Mouse (Mus musculus) frontal cortex, postnatal 10 days (tissue): Measurements from ENCODE around the gene Wdr43.
A peak's percentile ranks its signal among the peaks of the same experiment; 100 is the strongest.
"Not testable (repeated sequence)": the region's sequence is repeated elsewhere in the genome, so short reads cannot be mapped to it uniquely, and the experiment has no call there.

ENCODE experiments used
- DNase-seq, 2 experiments: peaks; one replicate each; pipeline ENCODE4 v3.0.0; 2022; ENCODE audit warnings: low spot score in 2 of 2, mixed read lengths in 1 of 2

Gene Wdr43

DNA sequence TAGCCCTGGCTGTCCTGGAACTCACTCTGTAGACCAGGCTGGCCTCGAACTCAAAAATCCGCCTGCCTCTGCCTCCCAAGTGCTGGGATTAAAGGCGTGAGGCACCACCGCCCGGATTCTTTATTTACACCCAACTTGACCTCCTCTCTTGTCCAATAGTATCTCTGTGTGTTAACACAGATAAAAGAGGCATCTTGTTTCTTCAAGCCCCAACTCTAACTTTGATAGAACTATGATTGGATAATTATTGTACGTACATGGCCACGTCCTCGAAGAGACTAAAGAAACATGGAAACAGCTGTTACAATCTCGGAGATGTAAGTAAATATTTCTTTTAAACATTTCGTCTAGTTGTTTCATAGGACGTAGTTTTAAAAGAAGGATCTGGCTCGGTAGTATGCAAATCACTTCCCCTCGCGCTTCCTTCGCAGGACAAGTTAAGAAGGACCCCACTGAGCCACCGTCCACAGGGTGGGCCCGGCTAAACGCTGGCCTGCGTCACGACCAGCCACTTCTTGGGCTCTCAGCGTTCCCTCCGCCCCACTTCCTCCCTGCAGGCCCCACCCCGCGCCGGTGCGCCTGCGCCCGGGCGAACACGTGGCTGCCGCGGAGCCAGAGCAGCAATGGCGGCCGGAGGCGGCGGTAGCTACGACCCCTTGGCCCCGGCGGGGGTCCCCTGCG, at the start of gene Wdr43:
Wdr43 (plus strand) TSS at position 258 of the 681 bp plus-strand sequence.
- peak; percentile 95 to 97 for DNase-seq

DNA sequence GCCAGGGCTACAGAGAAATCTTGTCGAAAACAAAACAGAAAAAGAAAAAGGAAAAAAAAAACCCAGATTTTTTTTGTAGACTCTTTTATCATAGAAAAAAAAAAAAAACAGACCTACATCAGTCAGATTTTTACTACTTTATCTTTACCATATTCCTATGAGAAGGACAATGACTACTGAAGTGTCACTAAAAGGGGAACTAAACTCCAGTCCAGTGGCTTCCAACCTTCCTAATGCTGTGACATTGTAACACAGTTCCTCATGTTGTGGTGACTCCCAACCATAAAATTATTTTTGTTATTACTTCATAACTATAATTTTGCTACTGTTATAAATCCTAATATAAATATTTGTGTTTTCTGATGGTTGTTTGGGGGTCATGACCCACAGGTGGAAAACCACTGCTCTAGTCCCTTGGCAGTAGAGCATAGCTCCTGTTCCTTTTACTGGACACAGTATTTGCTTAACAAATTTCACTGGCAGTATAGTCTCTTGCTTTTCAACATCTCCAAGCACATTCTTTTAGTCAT, 36.5 kb upstream of the Wdr43 start:
- DNase-seq = no peak

- DNase-seq = no peak
Observed at GRCm38 (mm10) chr17:71597881-71598658, 17.6 kb upstream of the Wdr43 start.

DNA sequence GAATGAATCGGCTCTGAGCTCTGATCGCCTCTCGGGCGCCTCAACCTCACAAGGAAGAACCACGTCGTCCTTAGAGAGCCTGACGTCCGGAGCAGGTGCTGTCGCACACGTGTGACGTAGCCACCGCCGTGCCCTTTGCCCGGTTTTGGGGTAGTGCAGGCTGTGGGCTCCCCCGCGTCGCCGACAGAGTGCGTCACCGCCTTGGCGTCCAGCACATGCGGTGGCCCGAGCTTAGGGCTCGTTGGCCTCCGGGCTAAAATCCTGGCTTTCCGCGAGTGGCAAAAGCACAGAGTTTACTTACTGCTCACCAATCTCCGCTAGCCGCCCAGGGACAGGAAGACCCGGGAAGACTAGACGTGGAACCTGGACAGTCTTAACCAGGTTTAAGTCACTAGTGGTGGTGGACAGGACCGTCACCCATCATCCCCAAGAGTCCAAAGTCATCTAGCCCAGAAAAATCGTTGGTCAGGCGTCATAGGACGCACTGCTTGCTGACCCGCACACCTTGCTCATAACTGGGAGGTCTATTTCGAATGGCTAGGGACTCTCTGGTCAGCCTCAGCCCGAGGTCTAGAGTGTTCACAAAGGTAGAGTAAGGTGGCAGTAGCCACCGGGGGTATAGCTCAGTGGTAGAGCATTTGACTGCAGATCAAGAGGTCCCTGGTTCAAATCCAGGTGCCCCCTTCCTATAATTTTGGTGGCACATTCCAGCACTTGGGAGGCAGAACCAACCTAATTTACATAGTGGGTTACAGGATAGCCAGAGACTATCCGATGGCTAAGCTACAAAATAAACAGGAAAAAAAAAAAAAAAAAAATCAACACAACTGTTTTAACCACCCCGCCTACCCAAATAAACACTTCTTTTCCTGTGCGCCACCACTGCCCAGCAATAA, 16.8 kb upstream of the Wdr43 start:
- peak; percentile 89 to 91 for DNase-seq

DNA sequence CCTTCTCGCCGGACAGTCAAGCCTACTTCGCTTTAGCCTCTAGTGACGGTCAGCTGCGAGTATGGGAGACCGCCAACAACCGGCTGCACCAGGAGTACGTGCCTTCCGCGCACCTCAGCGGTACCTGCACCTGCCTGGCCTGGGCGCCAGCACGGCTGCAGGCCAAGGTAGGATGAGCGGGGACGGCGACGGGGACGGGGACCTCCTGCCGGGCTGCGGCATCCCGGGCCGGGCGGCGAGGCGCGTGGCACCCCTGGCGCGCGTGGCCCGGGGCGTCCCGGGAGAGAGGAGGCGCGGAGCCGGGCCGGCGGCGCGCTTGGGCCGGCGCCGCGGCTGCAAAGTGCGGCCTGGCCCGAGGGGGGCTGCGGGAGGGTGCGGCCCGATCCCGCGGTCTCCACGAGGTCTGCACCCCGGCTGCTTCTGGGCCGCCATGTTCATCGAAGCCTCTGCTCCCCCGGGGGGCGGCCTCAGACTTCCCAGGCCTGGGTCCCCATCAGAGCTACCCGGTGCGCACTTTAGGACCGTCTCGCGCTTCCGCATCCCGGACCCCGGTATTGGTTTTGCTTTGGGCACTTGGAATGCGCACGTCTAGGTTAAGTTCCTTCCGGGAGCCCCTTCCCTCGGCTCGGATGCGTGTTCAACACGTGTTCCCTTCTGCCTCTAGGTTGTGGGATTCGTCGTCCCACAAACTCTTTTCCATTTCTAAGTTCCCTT, 781 bp downstream of the Wdr43 start:
- DNase-seq = peak; percentile 16 to 24

- no peak for DNase-seq
Observed at GRCm38 (mm10) chr17:71617033-71617362, 1.3 kb downstream of the Wdr43 start.

- DNase-seq = no peak
Observed at GRCm38 (mm10) chr17:71617974-71618373, 2.3 kb downstream of the Wdr43 start.

DNA sequence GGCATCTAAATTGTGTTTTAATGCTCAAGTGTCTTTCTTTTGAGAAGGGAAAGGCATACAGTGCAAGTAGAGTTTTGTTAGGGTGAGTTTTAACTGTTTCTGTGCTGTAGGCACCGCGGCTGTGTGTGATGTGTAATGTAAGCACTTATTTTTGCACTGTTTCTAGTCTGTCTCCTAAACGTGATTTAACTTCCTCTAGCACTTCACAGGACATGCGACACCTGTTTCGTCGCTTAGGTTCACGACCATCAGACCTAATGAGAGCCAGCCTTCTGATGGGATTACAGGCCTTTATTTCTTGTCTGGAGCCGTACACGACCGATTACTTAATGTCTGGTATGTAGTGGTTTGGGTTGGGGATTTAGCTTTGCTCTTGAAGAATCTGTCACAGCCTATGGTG, 16.1 kb downstream of the Wdr43 start:
- DNase-seq = no peak

- no peak for DNase-seq
Observed at GRCm38 (mm10) chr17:71633350-71633749, 17.7 kb downstream of the Wdr43 start.

GRCm38 (mm10) chr17:71636786-71637185, 21.1 kb downstream of the Wdr43 start:
- no peak for DNase-seq

DNA sequence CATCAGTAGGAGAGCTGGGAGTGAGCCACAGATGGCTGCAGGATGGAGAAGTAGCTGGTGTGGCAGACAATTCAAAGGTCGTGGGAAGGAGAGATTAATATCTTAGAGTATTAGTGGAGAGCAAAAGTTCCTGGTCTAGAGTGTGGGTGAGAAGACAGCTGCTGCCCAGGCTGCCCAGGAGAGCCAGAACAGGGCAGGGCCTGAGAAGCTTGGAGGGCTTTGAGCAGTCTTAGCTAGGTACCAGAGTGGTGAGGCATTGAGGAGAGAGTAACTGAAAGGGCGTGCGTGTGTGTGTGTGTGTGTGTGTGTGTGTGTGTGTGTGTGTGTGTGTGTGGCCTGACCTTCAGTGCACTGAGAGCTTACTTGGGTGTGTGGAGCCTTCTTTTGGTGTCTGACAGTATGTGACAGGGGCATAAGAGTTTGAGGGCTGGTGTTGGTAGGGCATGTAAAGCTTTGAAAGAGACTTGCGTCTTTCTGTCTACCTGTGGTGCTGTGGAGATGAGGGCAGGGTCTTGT, 22.1 kb downstream of the Wdr43 start:
- DNase-seq = no peak

- DNase-seq = not testable (repeated sequence)
Observed at GRCm38 (mm10) chr17:71639056-71639455, 23.4 kb downstream of the Wdr43 start.

DNA sequence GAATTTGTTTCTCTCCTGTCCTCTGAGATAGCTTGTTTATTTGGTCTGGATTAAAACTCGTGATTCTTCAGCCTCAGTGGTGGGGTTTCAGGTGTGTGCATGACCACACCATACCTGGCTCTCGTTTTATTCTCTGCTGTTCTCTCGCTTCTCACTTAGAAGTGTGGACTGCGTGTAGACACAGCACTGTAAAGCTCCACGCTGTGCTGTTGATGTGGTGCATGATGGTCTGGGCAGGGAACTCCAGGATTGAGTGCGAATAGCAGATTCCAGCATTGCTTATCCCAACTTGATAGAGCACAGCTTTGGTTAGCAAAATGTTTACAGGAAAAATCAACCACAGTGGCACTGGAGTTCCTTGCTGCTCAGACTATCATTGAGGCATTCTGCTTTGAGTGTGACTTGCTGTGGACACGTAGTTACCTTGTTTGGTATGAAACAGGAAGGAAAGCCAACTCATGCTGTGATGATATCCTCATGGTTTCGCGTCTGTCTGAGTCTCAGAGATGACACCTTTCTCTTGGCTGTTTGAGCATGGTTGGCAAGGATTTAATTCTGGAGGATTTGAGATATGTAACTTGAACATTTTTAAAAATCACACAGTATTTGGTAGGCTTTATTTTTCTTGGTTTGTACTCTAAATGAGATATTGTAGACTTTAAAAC, 24.9 kb downstream of the Wdr43 start:
- DNase-seq = no peak

- no peak for DNase-seq
Observed at GRCm38 (mm10) chr17:71642190-71642589, 26.5 kb downstream of the Wdr43 start.

DNA sequence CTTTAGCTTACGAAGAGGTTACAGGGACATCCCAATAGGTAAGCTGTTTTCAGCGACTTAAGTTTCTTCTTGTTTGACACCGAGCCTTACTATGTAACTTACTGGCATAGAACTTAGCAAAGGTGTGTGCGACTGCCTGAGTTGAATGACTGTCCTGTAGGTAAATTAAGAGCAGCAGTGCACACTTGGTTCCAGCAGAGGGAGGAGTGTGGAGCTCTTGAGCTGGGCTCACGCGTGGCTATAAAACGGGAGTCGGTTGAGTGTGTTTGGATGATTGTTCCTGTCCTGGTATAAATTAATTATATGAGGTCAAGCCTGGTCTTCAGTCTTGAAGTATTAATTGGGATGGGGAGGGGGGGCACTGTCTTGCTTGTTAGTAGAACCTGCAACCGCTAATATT, 34.3 kb downstream of the Wdr43 start:
- DNase-seq = no peak

GRCm38 (mm10) chr17:71652495-71652894, 36.8 kb downstream of the Wdr43 start:
- DNase-seq = no peak

GRCm38 (mm10) chr17:71652934-71653333, 37.2 kb downstream of the Wdr43 start:
- no peak for DNase-seq

- no peak for DNase-seq
Observed at GRCm38 (mm10) chr17:71657521-71657920, 41.8 kb downstream of the Wdr43 start.

GRCm38 (mm10) chr17:71658666-71659065, 43.0 kb downstream of the Wdr43 start:
- no peak for DNase-seq

GRCm38 (mm10) chr17:71660390-71660789, 44.7 kb downstream of the Wdr43 start:
- no peak for DNase-seq
